In the genomic region with DNA sequence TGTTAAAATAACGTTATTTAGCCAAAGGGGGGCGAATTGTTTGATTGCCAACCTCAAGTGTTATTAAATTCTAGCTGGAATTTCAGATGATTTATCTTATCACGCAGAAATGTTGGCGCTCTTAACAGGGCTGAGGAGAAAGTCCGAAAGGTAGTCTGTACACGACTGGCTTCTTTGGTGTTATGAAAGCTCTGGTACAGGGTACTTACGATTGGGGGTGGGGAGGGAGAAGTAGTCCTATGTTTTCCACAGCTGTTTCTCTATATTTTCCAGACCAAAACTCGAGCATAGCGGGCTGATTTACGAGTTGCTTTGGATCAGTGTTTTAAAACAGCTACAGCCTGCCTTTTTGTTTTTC, we compare ENCODE assay signal across 9 mouse cellular contexts. TPM values are rescaled to one million over a fixed set of nuclear protein-coding genes. Genes with fewer than 3 reads are reported as not detected.
DNase-seq lines count a peak whose midpoint lies in the region; ATAC-seq and TF ChIP-seq lines count a peak whose summit lies in the region.
"Had no signal": no experiment of that assay in that cellular context is flagged by ENCODE, and none has a peak within 500 bp of the region (broad histone marks: within the 10 kb centered on the region; RNA-seq: fewer than 3 reads in every experiment).

No protein-coding gene starts in this region.

- no peak overlapping the region for H3K4me2 ChIP-seq in liver, embryonic 12.5 days
- H3K4me2 ChIP-seq in kidney, embryonic 14.5 days (replicated peaks; ENCODE audit: low read depth, low read length), result peak overlapping the region; percentile 71
- H3K4me2 ChIP-seq in neural tube, embryonic 12.5 days (replicated peaks), result peak overlapping the region; percentile 91

- no peak for TF ChIP-seq POLR2A in liver, adult 2 months (IDR thresholded peaks at IDR 0.05; ENCODE audit: extremely low read depth, insufficient read depth, low read length)

- H3K27me3 ChIP-seq in liver, adult 2 months (ENCODE audit: control insufficient read depth, insufficient read depth, low read length), result no peaks in the 10 kb centered on the region
- peaks cover 47% of the 10 kb centered on the region for H3K27me3 ChIP-seq in liver, embryonic 12.5 days (replicated peaks)
- peaks cover 43% of the 10 kb centered on the region for H3K27me3 ChIP-seq in forebrain, embryonic 10.5 days (ENCODE audit: poor library complexity, severe bottlenecking)
- H3K27me3 ChIP-seq in kidney, embryonic 14.5 days (ENCODE audit: control insufficient read depth, insufficient read depth, low read length), result no peaks in the 10 kb centered on the region
- no peaks in the 10 kb centered on the region for H3K27me3 ChIP-seq in neural tube, embryonic 12.5 days (replicated peaks)

- no peaks in the 10 kb centered on the region for H3K9me3 ChIP-seq in liver, embryonic 12.5 days (replicated peaks)
- no peaks in the 10 kb centered on the region for H3K9me3 ChIP-seq in forebrain, embryonic 10.5 days
- no peaks in the 10 kb centered on the region for H3K9me3 ChIP-seq in kidney, embryonic 14.5 days (ENCODE audit: control insufficient read depth, low read length)
- H3K9me3 ChIP-seq in neural tube, embryonic 12.5 days, result no peaks in the 10 kb centered on the region

- H3K27ac ChIP-seq in liver, adult 2 months (replicated peaks; ENCODE audit: insufficient read depth, low read depth, low read length), result peak overlapping the region; percentile 85
- no peak overlapping the region for H3K27ac ChIP-seq in liver, embryonic 12.5 days
- H3K27ac ChIP-seq in forebrain, embryonic 10.5 days, result peak overlapping the region; percentile 94
- H3K27ac ChIP-seq in kidney, embryonic 14.5 days (ENCODE audit: low read depth, low read length), result peak overlapping the region; percentile 90
- no peak overlapping the region for H3K27ac ChIP-seq in neural tube, embryonic 12.5 days

- peak; percentile 88 for DNase-seq in liver, adult 2 months (ENCODE audit: extremely low read depth, low read depth, low spot score)
- DNase-seq in forebrain, embryonic 10.5 days (ENCODE audit: extremely low spot score, low spot score), result no peak
- no peak for DNase-seq in adrenal gland, postnatal 14 days
- DNase-seq in left cerebral cortex, adult 9 months (ENCODE audit: low spot score in 2 of 2), result no peak
- DNase-seq in adrenal gland, postnatal 36 days, result no peak
- DNase-seq: cerebellum, adult 11-12 months had no signal

- peak overlapping the region; percentile 61; the same call in 1 of the 2 replicates for H3K9ac ChIP-seq in liver, adult 2 months (ENCODE audit: low read depth, low read length)
- no peak overlapping the region for H3K9ac ChIP-seq in liver, embryonic 12.5 days
- peak overlapping the region; percentile 99 for H3K9ac ChIP-seq in kidney, embryonic 14.5 days (ENCODE audit: low read depth, low read length)
- H3K9ac ChIP-seq in neural tube, embryonic 12.5 days, result peak overlapping the region; percentile 92; the same call in 1 of the 2 replicates

- peaks cover 20% of the 10 kb centered on the region; the same call in 1 of the 2 replicates for H3K79me2 ChIP-seq in liver, adult 2 months (ENCODE audit: control insufficient read depth, insufficient read depth, low read length)

- peaks cover 21% of the 10 kb centered on the region for H3K4me1 ChIP-seq in liver, adult 2 months (ENCODE audit: control insufficient read depth, insufficient read depth, low read length)
- peaks cover 15% of the 10 kb centered on the region; the same call in 1 of the 2 replicates for H3K4me1 ChIP-seq in liver, embryonic 12.5 days
- peaks cover 68% of the 10 kb centered on the region for H3K4me1 ChIP-seq in forebrain, embryonic 10.5 days
- H3K4me1 ChIP-seq in kidney, embryonic 14.5 days (ENCODE audit: control insufficient read depth, insufficient read depth, low read length), result peaks cover 16% of the 10 kb centered on the region
- peaks cover 15% of the 10 kb centered on the region for H3K4me1 ChIP-seq in neural tube, embryonic 12.5 days

- H3K4me3 ChIP-seq in liver, adult 2 months (ENCODE audit: insufficient read depth, low read depth, low read length), result 0 out of 2 replicates have a peak overlapping the region, but pooled peaks have one; percentile 18
- no peak overlapping the region for H3K4me3 ChIP-seq in liver, embryonic 12.5 days
- peak overlapping the region; percentile 88 for H3K4me3 ChIP-seq in forebrain, embryonic 10.5 days
- peak overlapping the region; percentile 85 for H3K4me3 ChIP-seq in kidney, embryonic 14.5 days (ENCODE audit: low read length)
- peak overlapping the region; percentile 84 for H3K4me3 ChIP-seq in neural tube, embryonic 12.5 days

- ATAC-seq in liver, embryonic 12.5 days, result no peak
- ATAC-seq in kidney, embryonic 14.5 days (ENCODE audit: low FRiP score, low TSS enrichment), result no peak
- no peak for ATAC-seq in neural tube, embryonic 12.5 days (ENCODE audit: low FRiP score, low read depth)

- peaks cover 9% of the 10 kb centered on the region for H3K36me3 ChIP-seq in liver, adult 2 months (ENCODE audit: control insufficient read depth, insufficient read depth, low read length)
- H3K36me3 ChIP-seq in liver, embryonic 12.5 days, result no peaks in the 10 kb centered on the region
- peaks cover 5% of the 10 kb centered on the region; the same call in 1 of the 2 replicates for H3K36me3 ChIP-seq in forebrain, embryonic 10.5 days (replicated peaks)
- peaks cover 9% of the 10 kb centered on the region; the same call in 1 of the 2 replicates for H3K36me3 ChIP-seq in kidney, embryonic 14.5 days (ENCODE audit: control insufficient read depth, insufficient read depth, low read length)
- peaks cover 3% of the 10 kb centered on the region; the same call in 1 of the 2 replicates for H3K36me3 ChIP-seq in neural tube, embryonic 12.5 days

- 28% methylated on average over 10 of the region's 10 CpGs for WGBS in liver, adult 2 months
- 38% methylated on average over 10 of the region's 10 CpGs for WGBS in liver, embryonic 12.5 days (ENCODE audit: insufficient replicate concordance)
- WGBS in forebrain, embryonic 10.5 days, result 24% methylated on average over 10 of the region's 10 CpGs
- 12% methylated on average over 10 of the region's 10 CpGs for WGBS in kidney, embryonic 14.5 days
- WGBS in neural tube, embryonic 12.5 days, result 21% methylated on average over 10 of the region's 10 CpGs

- no peak for TF ChIP-seq CTCF in liver, adult 2 months (IDR thresholded peaks at IDR 0.05; ENCODE audit: low read depth, low read length)

RNA-seq across cellular contexts. Expression of gene Lrig3, which starts 3.1 kb away (rescaled TPM):
- total RNA-seq in liver, adult 2 months (2014; rRNA removed), result 8.9 and 10.7 TPM in 2 replicates
- polyA plus RNA-seq in liver, adult 2 months (2012; rRNA removed), result 3.7 and 4.2 TPM in 2 replicates
- polyA plus RNA-seq in liver, embryonic 12.5 days (2016; fragmentation: Nextera tagmentation; extraction: Ambion mirVana), result 1.8 and 1.9 TPM in 2 replicates
- polyA plus RNA-seq in forebrain, embryonic 10.5 days (2016; fragmentation: Nextera tagmentation; extraction: Ambion mirVana), result 10.1 and 11.1 TPM in 2 replicates
- 25.7 and 30.1 TPM in 2 replicates for polyA plus RNA-seq in kidney, embryonic 14.5 days (2014; fragmentation: Nextera tagmentation; extraction: Ambion mirVana)
- 20.2 and 21.1 TPM in 2 replicates for polyA plus RNA-seq in neural tube, embryonic 12.5 days (2016; fragmentation: Nextera tagmentation; extraction: Ambion mirVana)
- 5.4 and 7.4 TPM in 2 replicates for total RNA-seq in adrenal gland, postnatal 14 days (2021)
- total RNA-seq in adrenal gland, postnatal 36 days (2021), result 1 to 10 TPM; 4.7 to 5.9 TPM

Comparison
In these comparisons a context has a peak if more than half of its experiments do, and no peak if none do; other contexts are left out.
1. H3K27ac ChIP-seq: peak in liver, adult 2 months (single experiment), forebrain, embryonic 10.5 days (single experiment) and kidney, embryonic 14.5 days (single experiment); none in liver, embryonic 12.5 days (single experiment) and neural tube, embryonic 12.5 days (single experiment).